Mouse (Mus musculus) heart, adult 9 months (tissue): ENCODE measurements around the gene Sipa1.

Experiments used
- DNase-seq, 2 experiments: peaks; one replicate each; pipeline ENCODE4 v3.0.0; 2022; ENCODE audit warnings: low spot score in 2 of 2

Gene Sipa1

GRCm38 (mm10) chr19:5662981-5663913 is at the start of gene Sipa1:
Sipa1 (minus strand) TSS chr19:5663707.
- peak; percentile 96 to 97 for DNase-seq

GRCm38 (mm10) chr19:5713255-5713654 is 49.7 kb upstream of the Sipa1 start:
- DNase-seq: no peak

- peak in 1 of 2 experiments; percentile 47 for DNase-seq
Observed at GRCm38 (mm10) chr19:5711907-5712460, 48.5 kb upstream of the Sipa1 start.

- peak; percentile 59 to 70 for DNase-seq
Observed at GRCm38 (mm10) chr19:5711218-5711617, 47.7 kb upstream of the Sipa1 start.

GRCm38 (mm10) chr19:5710581-5710980 is 47.1 kb upstream of the Sipa1 start:
- DNase-seq: no peak

- no peak for DNase-seq
Observed at GRCm38 (mm10) chr19:5710068-5710467, 46.6 kb upstream of the Sipa1 start.

- peak in 1 of 2 experiments; percentile 43 for DNase-seq
Observed at GRCm38 (mm10) chr19:5704801-5705571, 41.5 kb upstream of the Sipa1 start.

GRCm38 (mm10) chr19:5704163-5704800 is 40.8 kb upstream of the Sipa1 start, which contains the start of gene Kcnk7:
Kcnk7 (plus strand) TSS chr19:5704367.
- DNase-seq: no peak

- no peak for DNase-seq
Observed at GRCm38 (mm10) chr19:5695849-5696462, 32.4 kb upstream of the Sipa1 start.

- DNase-seq: no peak
Observed at GRCm38 (mm10) chr19:5693801-5694200, 30.3 kb upstream of the Sipa1 start.

GRCm38 (mm10) chr19:5692913-5693396 is 29.4 kb upstream of the Sipa1 start:
- no peak for DNase-seq

GRCm38 (mm10) chr19:5692086-5692912 is 28.8 kb upstream of the Sipa1 start:
- peak; percentile 81 to 90 for DNase-seq

GRCm38 (mm10) chr19:5691601-5692000 is 28.1 kb upstream of the Sipa1 start:
- DNase-seq: no peak

- DNase-seq: peak in 1 of 2 experiments; percentile 39
Observed at GRCm38 (mm10) chr19:5690343-5690735, 26.8 kb upstream of the Sipa1 start.

- peak; percentile 92 to 94 for DNase-seq
Observed at GRCm38 (mm10) chr19:5689565-5690342, 26.2 kb upstream of the Sipa1 start.

GRCm38 (mm10) chr19:5689088-5689428 is 25.6 kb upstream of the Sipa1 start:
- DNase-seq: no peak

- DNase-seq: peak; percentile 97 to 99
Observed at GRCm38 (mm10) chr19:5688200-5689087, 24.9 kb upstream of the Sipa1 start, which contains the start of the genes Map3k11 and Pcnx3. Map3k11 (plus strand) TSS chr19:5688742. Pcnx3 (minus strand) TSS chr19:5688908.

- DNase-seq: no peak
Observed at GRCm38 (mm10) chr19:5687738-5688137, 24.2 kb upstream of the Sipa1 start.
